Mouse (Mus musculus): Measurements from ENCODE around the gene Tekt4. TPM values are rescaled to one million over a fixed set of nuclear protein-coding genes. Genes with fewer than 3 reads are reported as not detected.

Gene Tekt4
- polyA plus RNA-seq, 1 experiment from 2014 or later: not detected

DNA sequence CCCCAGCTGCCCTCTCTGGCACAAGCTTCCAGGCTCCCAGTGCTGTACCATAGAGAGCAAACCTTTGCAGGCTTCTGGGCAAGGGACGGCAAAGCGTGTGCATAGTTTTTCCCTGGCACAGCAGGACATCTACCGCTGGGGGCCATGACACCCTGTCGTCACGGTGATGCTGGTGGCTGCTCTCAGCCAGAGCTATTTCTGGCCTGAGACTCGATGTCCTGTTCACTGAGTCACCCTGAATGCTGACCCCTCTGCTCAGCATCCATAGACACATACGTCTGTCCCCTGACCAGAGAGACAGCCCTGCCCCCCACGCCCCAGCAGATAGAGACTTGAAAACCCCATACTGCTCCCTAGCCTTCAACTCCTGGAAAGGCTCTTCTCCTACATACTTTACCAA lies 25.7 kb downstream of the Tekt4 start:
- ATAC-seq (replicated peaks; ENCODE audit: low FRiP score, low read depth): no peak
- H3K9me3 ChIP-seq (replicated peaks; ENCODE audit: low read length): no peaks in the 10 kb centered on the region
- H3K27me3 ChIP-seq (ENCODE audit: insufficient read depth, low read length): no peaks in the 10 kb centered on the region
- no peak overlapping the region for H3K27ac ChIP-seq
- H3K36me3 ChIP-seq (ENCODE audit: insufficient read depth, low read length): no peaks in the 10 kb centered on the region
- no peak overlapping the region for H3K4me2 ChIP-seq (ENCODE audit: low read length)
- H3K9ac ChIP-seq (ENCODE audit: low read depth, low read length): no peak overlapping the region
- DNase-seq (ENCODE audit: low spot score): no peak
- WGBS: 55% methylated on average over 8 of the region's 8 CpGs
- TF ChIP-seq CTCF (IDR thresholded peaks at IDR 0.05; ENCODE audit: low read depth): no peak
- no peaks in the 10 kb centered on the region for H3K4me1 ChIP-seq (replicated peaks; ENCODE audit: insufficient read depth, low read length)
- H3K4me3 ChIP-seq (replicated peaks; ENCODE audit: low read depth, low read length): no peak overlapping the region

DNA sequence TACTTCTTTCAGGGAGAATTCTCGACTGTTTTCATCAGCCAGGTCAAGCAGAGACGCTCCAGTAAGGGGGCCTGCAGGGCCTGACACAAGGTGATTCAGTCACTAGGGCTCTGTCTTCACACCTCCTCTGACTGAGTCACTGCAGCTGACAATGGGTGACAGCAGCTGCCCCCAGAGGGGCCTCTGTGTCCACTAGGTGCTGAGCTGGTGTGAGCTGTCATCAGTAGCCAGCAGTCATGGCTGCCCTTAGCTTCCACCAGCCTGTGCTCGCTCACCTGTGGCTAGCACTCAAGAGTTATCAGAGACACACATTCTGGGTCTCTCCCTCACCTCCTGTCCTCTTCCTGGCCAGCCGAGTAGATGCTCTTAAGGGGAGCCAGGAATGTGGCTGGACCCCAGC lies 26.4 kb downstream of the Tekt4 start:
- Histone ChIP-seq H3K4me1 (replicated peaks; ENCODE audit: insufficient read depth, low read length) (no peaks in the 10 kb centered on the region), H3K27me3 (ENCODE audit: insufficient read depth, low read length) (no peaks in the 10 kb centered on the region), H3K9me3 (replicated peaks; ENCODE audit: low read length) (no peaks in the 10 kb centered on the region), H3K4me3 (replicated peaks; ENCODE audit: low read depth, low read length) (no peak overlapping the region), H3K27ac (no peak overlapping the region), H3K36me3 (ENCODE audit: insufficient read depth, low read length) (no peaks in the 10 kb centered on the region), H3K9ac (ENCODE audit: low read depth, low read length) (no peak overlapping the region), H3K4me2 (ENCODE audit: low read length) (no peak overlapping the region)
- no peak for TF ChIP-seq CTCF (IDR thresholded peaks at IDR 0.05; ENCODE audit: low read depth)
- DNase-seq (ENCODE audit: low spot score) (no peak), ATAC-seq (replicated peaks; ENCODE audit: low FRiP score, low read depth) (no peak)
- WGBS: 51% methylated on average over 4 of the region's 4 CpGs

DNA sequence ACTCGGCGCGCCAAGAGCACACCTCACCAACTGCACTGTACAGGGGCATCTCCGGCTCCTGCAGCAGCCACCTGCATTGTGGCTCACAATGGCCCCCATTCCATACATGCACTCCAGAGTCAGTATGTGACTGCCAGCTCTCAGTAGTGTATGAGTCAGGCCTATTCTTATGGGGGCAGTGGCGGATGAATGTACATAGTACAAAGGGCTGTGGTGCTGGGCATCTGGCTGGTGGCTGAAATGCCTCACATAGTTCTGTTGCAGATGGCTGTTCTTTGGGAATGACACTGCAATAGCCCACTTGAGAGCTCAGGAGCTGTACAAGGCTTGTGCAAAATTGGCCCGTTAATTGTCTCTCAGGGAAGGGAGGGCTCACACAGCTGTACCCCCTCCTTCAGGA lies 27.7 kb downstream of the Tekt4 start:
- ATAC-seq (replicated peaks; ENCODE audit: low FRiP score, low read depth) (no peak), DNase-seq (ENCODE audit: low spot score) (no peak)
- Histone ChIP-seq H3K27ac (no peak overlapping the region), H3K27me3 (ENCODE audit: insufficient read depth, low read length) (no peaks in the 10 kb centered on the region), H3K4me2 (ENCODE audit: low read length) (no peak overlapping the region), H3K4me3 (replicated peaks; ENCODE audit: low read depth, low read length) (no peak overlapping the region), H3K9ac (ENCODE audit: low read depth, low read length) (no peak overlapping the region), H3K9me3 (replicated peaks; ENCODE audit: low read length) (no peaks in the 10 kb centered on the region), H3K4me1 (replicated peaks; ENCODE audit: insufficient read depth, low read length) (no peaks in the 10 kb centered on the region), H3K36me3 (ENCODE audit: insufficient read depth, low read length) (no peaks in the 10 kb centered on the region)
- 84% methylated on average over 6 of the region's 6 CpGs for WGBS
- TF ChIP-seq CTCF (IDR thresholded peaks at IDR 0.05; ENCODE audit: low read depth): no peak

DNA sequence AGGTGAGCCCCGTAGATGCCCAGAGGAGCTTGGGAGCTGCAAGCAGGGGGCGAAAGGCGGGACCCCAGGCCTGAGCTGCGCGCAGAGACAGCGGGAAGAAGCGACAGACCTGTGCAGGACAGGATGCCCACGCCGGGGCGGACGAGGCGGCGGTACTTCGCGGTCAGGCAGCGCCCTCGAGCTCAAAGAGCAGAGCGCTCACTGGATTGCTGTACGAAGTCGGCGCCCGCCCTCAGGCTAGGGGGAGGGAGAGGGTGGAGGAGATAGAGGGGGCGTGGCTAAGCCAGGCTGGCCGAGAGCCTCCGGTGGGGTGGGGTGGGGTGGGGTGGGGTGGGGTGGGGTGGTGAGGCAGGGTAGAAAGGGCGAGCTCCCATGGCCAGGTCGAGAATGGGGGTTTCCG lies 42.6 kb downstream of the Tekt4 start, which contains the start of gene Sstr5:
Gene Sstr5, minus strand, starts transcription at position 276 of the 400 bp plus-strand sequence.
- no peak for ATAC-seq (replicated peaks; ENCODE audit: low FRiP score, low read depth)
- Histone ChIP-seq H3K4me2 (ENCODE audit: low read length) (peak within 1 kb of the TSS; percentile 45), H3K27me3 (ENCODE audit: insufficient read depth, low read length) (peaks cover 13% of the 10 kb centered on the region; the same call in 1 of the 2 replicates), H3K27ac (no peak within 1 kb of the TSS), H3K36me3 (ENCODE audit: insufficient read depth, low read length) (no peaks in the 10 kb centered on the region), H3K4me1 (replicated peaks; ENCODE audit: insufficient read depth, low read length) (no peaks in the 10 kb centered on the region), H3K9me3 (replicated peaks; ENCODE audit: low read length) (no peaks in the 10 kb centered on the region), H3K4me3 (replicated peaks; ENCODE audit: low read depth, low read length) (peak within 1 kb of the TSS; percentile 17), H3K9ac (ENCODE audit: low read depth, low read length) (0 out of 2 replicates have a peak within 1 kb of the TSS, but pooled peaks have one; percentile 23)
- 2% methylated on average over 27 of the region's 28 CpGs for WGBS
- DNase-seq (ENCODE audit: low spot score): peak; percentile 56
- no peak for TF ChIP-seq CTCF (IDR thresholded peaks at IDR 0.05; ENCODE audit: low read depth)

DNA sequence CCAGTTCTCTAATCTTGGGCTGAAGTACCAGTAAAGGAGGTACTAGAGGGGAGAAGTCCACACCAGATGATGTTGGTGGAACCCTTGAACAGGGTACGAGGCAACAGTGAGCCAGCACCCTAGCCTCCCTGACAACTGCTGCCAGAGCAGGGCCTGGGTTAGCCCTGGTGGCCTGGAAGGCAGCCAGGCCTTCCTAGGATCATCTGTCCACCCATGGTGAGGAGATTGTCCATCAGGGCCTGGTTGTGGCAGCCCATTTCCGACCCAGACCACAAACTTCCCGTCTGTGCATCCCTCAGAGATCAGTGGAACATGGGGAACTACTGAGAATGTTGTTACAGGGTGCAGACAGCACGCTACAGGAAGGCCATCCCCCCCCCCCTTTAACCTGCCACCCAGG lies 48.2 kb downstream of the Tekt4 start:
- Histone ChIP-seq H3K27me3 (ENCODE audit: insufficient read depth, low read length) (no peaks in the 10 kb centered on the region), H3K9ac (ENCODE audit: low read depth, low read length) (no peak overlapping the region), H3K4me3 (replicated peaks; ENCODE audit: low read depth, low read length) (no peak overlapping the region), H3K4me2 (ENCODE audit: low read length) (no peak overlapping the region), H3K9me3 (replicated peaks; ENCODE audit: low read length) (no peaks in the 10 kb centered on the region), H3K4me1 (replicated peaks; ENCODE audit: insufficient read depth, low read length) (no peaks in the 10 kb centered on the region), H3K27ac (no peak overlapping the region), H3K36me3 (ENCODE audit: insufficient read depth, low read length) (no peaks in the 10 kb centered on the region)
- DNase-seq (ENCODE audit: low spot score) (no peak), ATAC-seq (replicated peaks; ENCODE audit: low FRiP score, low read depth) (no peak)
- 73% methylated on average over 4 of the region's 4 CpGs for WGBS
- no peak for TF ChIP-seq CTCF (IDR thresholded peaks at IDR 0.05; ENCODE audit: low read depth)

DNA sequence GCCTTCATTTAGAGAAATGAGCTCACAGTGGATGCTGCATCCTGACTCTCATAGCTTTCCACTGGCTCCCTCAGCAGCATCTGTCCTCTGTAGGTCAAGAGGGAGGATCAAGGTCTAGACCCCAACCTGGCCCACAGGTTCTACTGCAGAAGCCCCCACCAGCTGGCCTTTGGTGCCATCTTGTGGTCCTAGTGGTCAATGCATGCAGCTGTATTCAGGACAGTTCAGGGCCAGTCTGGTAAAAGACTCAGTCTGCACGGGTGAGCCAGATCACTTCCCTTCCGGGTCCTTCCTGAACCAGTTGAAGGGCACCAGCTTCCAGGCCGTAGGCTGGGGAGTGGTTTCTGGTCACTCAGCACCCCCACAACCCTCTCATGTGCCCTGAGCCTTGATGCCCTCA lies 53.4 kb downstream of the Tekt4 start:
- Histone ChIP-seq H3K4me3 (replicated peaks; ENCODE audit: low read depth, low read length) (no peak overlapping the region), H3K4me1 (replicated peaks; ENCODE audit: insufficient read depth, low read length) (no peaks in the 10 kb centered on the region), H3K36me3 (ENCODE audit: insufficient read depth, low read length) (no peaks in the 10 kb centered on the region), H3K9ac (ENCODE audit: low read depth, low read length) (no peak overlapping the region), H3K4me2 (ENCODE audit: low read length) (no peak overlapping the region), H3K27ac (no peak overlapping the region), H3K9me3 (replicated peaks; ENCODE audit: low read length) (no peaks in the 10 kb centered on the region), H3K27me3 (ENCODE audit: insufficient read depth, low read length) (no peaks in the 10 kb centered on the region)
- DNase-seq (ENCODE audit: low spot score) (peak; percentile 74), ATAC-seq (replicated peaks; ENCODE audit: low FRiP score, low read depth) (peak; percentile 53)
- 19% methylated on average over 3 of the region's 3 CpGs for WGBS
- TF ChIP-seq CTCF (IDR thresholded peaks at IDR 0.05; ENCODE audit: low read depth): peak; percentile 91

Measured in kidney, postnatal 0 days (tissue).